Mouse (Mus musculus) adrenal gland, postnatal 4 days (tissue): ENCODE measurements around the gene Cyp4x1. TPM values are rescaled to one million over a fixed set of nuclear protein-coding genes. Genes with fewer than 3 reads are reported as not detected.

Experiments used
- DNase-seq, 2 experiments: peaks; one replicate each; pipeline ENCODE4 v3.0.0; 2021 to 2022; ENCODE audit warnings: low spot score in 2 of 2, mixed read lengths in 2 of 2
- total RNA-seq, 2 experiments: library from RNA; stranded (reverse); gene quantifications; 2 replicates each; pipeline ENCODE4 v1.2.3; 2021

Cyp4x1 gene
- total RNA-seq, 2 experiments from 2014 or later = 0.23 to 0.28 TPM

- DNase-seq = no peak
These were observed 42.3 kb downstream of the Cyp4x1 start for GRCm38 (mm10) chr4:115091806-115092205.

- no peak for DNase-seq
These were observed 43.5 kb downstream of the Cyp4x1 start for GRCm38 (mm10) chr4:115090592-115090991.

DNA sequence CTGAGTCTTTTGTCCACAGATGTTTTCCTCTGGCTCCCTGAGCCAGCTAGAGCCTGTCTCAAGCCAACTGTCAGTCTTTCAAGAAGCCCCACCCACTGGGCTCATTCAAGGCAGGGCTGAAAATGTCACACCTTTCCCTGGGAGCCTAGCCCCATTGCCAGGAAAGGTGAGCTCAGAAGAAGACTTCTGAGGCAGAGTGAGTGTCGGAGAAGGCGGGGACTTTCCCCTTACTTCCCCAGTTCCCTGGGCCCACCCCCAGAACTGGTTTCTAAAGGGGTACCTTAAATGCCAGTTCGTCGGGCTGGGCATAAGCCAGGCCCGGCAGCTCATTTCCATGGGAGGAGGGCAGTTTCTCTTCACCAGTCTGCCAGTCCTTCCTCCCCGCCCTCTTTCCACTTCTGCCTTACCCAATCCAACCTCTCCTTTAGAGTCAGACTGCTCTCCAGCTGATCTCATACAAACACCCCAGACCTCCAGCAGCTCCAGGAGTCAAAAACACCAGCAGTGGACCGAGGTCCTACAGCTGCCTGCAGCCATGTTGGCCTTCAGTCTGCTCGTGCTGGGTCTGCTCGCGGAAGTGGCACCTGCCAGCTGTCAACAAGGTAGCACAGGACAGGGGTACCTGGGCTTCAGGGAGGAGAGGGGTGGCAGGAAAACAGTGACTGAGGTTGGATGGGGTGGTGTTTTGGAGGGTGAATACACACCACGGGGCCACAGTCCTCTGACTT, 45.3 kb downstream of the Cyp4x1 start, which contains the start of gene Pdzk1ip1:
TSS of gene Pdzk1ip1 (plus strand) at position 98 of the 728 bp plus-strand sequence.
- DNase-seq = no peak

DNA sequence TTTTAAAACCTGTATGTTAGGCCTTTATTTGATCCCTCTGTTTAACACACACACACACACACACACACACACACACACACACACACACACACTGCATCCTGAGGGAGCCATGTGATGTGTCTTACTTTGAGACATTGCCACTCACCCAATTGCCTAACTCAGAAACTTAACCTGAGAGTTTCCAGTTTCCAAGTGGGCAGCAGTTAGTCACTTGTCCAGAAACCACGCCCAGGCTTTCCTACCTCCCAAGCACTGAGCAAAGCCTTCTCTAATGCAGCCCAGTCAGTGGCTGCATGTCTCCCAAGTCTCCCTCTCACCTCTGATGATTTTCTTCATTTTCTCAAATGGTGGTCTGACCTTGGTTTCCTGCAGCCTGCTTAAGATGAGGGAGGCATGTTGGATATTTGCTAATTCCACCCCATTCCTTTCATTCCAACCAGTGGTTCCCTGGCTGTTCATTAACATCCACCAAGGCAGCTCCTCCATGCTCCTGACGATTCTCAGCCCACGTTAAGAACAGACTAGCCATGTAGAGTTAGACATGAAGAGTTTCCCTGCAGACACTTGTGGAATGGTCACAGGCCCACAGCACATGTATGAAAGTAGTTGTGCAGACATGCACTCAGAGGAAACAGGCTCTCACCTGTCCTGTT, 47.2 kb downstream of the Cyp4x1 start:
- DNase-seq = no peak

- no peak for DNase-seq
These were observed 47.8 kb downstream of the Cyp4x1 start for GRCm38 (mm10) chr4:115086257-115086656.

DNA sequence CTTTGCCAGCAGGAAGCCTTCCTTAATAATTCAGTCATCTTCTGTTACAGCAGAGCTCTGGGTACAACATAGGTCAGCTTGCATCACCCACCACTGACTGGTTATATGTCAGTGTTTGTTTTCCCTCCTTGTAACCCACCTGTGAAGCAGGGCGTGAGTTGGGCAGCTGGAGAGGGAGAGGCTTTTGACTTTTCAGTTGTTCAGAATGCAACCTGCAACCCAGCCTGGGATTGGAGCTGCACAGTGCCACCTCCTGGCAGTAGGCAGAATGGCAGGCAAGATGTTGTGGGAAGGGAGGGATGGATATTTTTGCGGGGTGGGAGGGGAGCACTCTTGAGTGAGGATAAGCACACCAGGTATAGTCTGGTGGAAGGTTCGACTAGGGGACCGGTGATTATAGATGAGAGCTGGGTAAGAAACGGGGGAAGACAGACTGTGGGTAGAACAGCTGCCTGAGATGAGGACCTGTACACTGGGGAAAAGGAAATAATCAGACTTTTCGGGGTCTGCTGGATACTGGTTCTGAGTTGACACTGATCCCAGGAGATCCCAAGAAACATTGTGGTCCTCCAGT, 48.5 kb downstream of the Cyp4x1 start:
- DNase-seq = no peak

DNA sequence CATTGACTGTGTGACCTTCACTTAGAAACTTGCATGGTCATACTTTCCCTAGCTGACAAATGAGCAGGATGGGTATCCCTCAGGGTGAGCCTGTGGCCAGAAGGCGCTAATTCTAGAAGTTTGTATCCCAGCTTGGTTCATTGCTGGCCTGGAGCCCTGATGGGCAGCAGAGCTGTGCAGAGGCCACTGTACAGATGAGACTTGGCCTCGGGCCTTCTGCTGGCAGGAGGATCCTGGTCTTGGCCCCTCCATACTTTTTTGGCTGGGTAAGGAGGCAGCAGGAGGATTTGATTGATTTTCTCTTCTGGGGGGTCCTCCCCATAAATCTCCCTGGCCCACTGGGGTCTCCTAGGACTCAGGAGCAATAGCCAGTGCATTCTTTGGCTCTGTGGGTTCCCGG, 51.0 kb downstream of the Cyp4x1 start:
- DNase-seq = no peak

DNA sequence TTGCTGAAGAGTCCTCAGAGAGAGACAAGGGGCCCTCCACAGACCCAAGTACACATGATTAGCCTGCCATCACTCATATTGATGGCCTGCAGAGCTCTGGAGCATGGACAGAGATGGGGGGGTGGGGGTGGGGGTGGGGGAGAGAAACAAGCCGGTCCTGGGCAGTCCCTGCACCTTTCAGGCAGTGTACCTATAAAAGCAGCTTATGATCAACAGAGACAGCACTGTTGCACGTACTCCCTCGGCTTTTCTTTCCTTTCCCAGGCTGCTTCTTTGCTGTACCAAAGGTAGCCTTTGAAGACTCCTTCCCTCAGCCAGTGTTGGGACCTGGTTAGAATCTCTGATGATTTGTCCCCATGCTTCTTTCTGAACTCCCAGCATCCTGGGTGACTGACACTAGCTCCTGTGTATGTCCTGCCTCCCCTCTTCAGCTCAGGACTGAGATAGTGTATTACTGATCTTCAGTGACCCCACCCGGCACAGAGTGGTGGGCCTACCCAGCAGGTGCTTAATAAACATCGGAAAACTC, 54.2 kb downstream of the Cyp4x1 start:
- DNase-seq = no peak

- no peak for DNase-seq
These were observed 54.9 kb downstream of the Cyp4x1 start for GRCm38 (mm10) chr4:115078892-115079820.

DNA sequence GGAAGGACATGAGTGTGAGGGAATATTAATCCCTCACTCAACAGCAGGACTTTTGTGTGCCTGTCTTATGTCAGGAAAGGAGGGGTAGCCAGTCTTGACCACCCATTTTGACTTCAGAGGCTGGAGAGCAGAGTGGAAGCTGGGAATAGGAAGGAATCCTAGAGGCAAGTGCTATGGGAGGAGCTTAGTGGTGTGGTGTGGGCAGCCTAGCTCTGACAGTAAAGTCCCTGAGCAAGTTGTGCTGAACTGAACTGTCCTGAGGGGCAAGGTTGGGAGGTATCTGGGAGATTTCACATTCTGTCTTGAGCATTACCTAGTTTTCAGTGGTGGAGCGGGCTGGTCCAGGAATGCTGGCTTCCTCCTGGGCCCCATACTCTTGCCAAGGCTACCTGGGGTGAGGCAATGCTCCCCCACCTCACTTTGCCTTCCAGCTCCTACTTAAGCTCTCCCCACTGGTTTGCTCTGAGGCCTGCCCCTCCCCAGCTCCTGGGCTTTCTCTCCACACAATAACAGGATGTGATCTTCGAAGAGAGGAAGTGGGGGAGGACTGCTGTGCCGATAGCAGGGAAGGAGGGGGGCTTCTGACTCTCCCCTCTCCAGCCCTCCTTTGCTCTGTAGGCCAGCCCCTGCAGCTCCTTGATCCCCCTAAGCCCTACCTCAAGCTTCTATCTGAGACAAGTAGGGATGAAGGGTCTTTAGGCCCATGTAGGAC, 58.7 kb downstream of the Cyp4x1 start:
- no peak for DNase-seq

- DNase-seq = no peak
These were observed 59.3 kb downstream of the Cyp4x1 start for GRCm38 (mm10) chr4:115074789-115075188.

- no peak for DNase-seq
These were observed 62.4 kb downstream of the Cyp4x1 start for GRCm38 (mm10) chr4:115071668-115072067.

- DNase-seq = no peak
These were observed 70.4 kb downstream of the Cyp4x1 start for GRCm38 (mm10) chr4:115063518-115064239.

DNA sequence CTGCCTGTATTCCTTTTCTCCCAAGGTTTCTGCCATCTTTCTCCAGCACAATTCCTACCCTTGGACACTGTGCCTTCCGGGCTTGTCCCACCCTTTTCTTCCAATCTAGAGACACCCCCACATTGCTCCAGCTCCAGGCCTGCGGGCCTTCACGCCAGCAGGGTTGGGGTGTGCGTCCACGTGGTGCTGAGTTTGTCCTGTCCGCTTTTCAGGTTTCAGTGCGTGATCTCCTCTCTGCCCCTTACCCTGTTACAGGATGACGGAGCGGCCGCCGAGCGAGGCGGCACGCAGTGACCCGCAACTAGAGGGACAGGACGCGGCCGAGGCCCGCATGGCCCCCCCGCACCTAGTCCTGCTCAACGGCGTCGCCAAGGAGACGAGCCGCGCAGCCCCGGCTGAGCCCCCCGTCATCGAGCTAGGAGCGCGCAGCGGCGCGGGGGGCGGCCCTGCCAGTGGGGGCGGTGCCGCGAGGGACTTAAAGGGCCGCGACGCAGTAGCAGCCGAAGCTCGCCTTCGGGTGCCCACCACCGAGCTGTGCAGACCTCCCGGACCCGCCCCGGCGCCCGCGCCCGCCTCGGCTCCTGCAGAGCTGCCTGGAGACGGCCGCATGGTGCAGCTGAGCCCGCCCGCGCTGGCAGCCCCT, 71.1 kb downstream of the Cyp4x1 start:
- no peak for DNase-seq

- DNase-seq = no peak
These were observed 71.6 kb downstream of the Cyp4x1 start for GRCm38 (mm10) chr4:115062540-115062874.

DNA sequence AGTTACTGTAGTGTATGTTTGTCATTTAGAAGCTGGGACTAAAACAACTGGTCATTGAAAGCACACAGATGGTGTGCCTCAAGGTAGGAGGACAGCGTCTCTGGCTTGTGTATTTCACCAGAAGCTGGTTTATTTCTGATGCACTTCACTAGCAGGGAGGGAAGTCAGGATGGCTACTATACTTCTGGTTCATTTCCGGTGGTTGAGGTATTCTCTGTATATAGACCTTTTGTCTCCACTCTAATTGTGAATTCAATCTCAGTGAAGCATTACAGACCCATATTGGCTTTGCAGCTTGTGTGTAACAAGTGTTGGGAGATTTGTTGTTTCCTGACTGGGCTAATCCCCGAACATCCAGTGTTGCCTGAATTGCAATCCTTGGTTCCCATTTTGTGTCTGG, 73.3 kb downstream of the Cyp4x1 start:
- DNase-seq = no peak

- no peak for DNase-seq
These were observed 74.2 kb downstream of the Cyp4x1 start for GRCm38 (mm10) chr4:115059871-115060270.

DNA sequence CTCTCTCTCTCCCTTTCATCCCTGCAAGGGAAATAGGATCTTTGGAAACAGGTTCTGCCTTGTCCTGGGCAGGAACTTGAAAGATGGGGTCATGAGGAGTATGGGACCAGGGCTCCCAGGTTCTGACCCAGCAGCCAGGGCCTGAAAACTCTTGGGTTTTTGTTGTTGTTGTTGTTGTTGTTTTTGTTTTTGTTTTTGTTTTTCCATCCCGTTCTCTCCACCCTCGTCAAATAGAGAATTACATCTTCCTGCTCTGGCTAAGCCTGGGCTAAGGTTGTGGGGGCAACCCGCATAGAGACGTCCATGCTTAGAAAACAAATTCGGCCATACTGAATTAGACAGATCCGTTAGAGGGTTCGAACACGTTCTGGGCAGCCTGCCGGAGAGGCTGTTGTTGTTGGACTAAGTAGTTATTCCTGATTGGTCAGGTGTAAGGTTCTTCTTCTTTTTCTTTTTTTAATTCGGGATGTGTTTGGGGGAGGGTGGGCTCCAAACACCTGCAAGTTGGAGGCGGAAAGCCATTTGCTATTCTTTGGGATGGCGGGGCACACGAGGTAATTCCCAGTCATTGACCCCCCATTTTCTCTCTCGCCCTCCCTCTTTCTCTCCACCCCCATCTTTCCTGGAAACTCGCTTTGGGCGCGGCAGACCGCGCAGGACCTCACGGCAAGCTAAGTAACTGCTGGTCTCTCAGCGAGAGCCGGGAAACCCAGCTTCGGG, 75.0 kb downstream of the Cyp4x1 start:
- DNase-seq = no peak

DNA sequence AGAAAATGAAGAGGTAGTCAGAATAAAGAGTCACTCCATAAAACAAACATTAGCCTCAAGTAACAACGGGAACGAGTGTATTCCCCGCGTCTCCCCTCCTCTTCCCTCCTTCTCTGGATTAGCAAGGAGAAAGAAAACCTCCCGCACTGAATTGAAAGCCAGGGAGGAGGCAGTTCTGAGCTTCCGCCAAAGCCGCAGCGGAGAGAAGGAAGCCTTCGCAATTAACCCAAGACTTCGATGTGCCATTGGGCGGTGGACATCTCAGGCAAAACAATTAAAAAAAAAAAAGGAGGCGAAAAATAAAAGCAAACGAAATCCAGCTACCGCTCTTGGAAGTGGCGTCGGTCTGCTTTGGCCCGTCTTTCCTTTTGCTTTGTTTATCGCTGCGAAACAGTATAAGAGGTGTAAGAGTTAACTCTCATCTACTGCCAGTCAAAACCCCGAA, 75.7 kb downstream of the Cyp4x1 start:
- no peak for DNase-seq
